Mouse (Mus musculus) liver, embryonic 15.5 days (tissue): ENCODE data around the gene 4930402F06Rik. TPM values are rescaled to one million over a fixed set of nuclear protein-coding genes. Genes with fewer than 3 reads are reported as not detected.

ENCODE experiments used
- ATAC-seq: fragments of 200-750 bp; cut with Nextera tagmentation; 2 replicates; pipeline ENCODE4 v1.8.0; 2017; ENCODE audit warnings: moderate number of reproducible peaks, mild to moderate bottlenecking, moderate library complexity; ENCODE audit not compliant: insufficient read depth
- H3K27ac ChIP-seq: fragments of 300-500 bp; sonication (generic); replicated peaks from 2 replicates; pipeline ENCODE4 v1.5.1; 2015; ENCODE audit warnings: mild to moderate bottlenecking, inconsistent platforms
- H3K27me3 ChIP-seq: fragments of 300-500 bp; sonication (generic); 2 replicates; pipeline ENCODE4 v1.6.1; 2015; ENCODE audit warnings: mild to moderate bottlenecking, inconsistent platforms
- H3K36me3 ChIP-seq: fragments of 300-500 bp; sonication (generic); replicated peaks from 2 replicates; pipeline ENCODE4 v1.6.1; 2015; ENCODE audit warnings: moderate library complexity, mild to moderate bottlenecking, inconsistent platforms
- H3K4me1 ChIP-seq: fragments of 300-500 bp; sonication (generic); replicated peaks from 2 replicates; pipeline ENCODE4 v1.6.1; 2015; ENCODE audit warnings: inconsistent platforms
- H3K4me2 ChIP-seq: fragments of 300-500 bp; sonication (generic); 2 replicates; pipeline ENCODE4 v1.6.1; 2015; ENCODE audit warnings: moderate library complexity, mild to moderate bottlenecking, inconsistent platforms
- H3K4me3 ChIP-seq: fragments of 300-500 bp; sonication (generic); replicated peaks from 2 replicates; pipeline ENCODE4 v1.5.1; 2015; ENCODE audit warnings: mild to moderate bottlenecking, inconsistent platforms
- H3K9ac ChIP-seq: fragments of 300-500 bp; sonication (generic); 2 replicates; pipeline ENCODE4 v1.6.1; 2015; ENCODE audit warnings: moderate library complexity, mild to moderate bottlenecking, inconsistent platforms
- H3K9me3 ChIP-seq: fragments of 300-500 bp; sonication (generic); replicated peaks from 2 replicates; pipeline ENCODE4 v1.6.1; 2016; ENCODE audit warnings: inconsistent platforms
- WGBS: fragments of 180-500 bp; shearing (Covaris S2); methylation state at CpG from one replicate; pipeline ENCODE4 v1.1.7; 2015; ENCODE audit warnings: mixed read lengths; ENCODE audit not compliant: insufficient replicate concordance; 5-methylcytosine and 5-hydroxymethylcytosine counted together
- polyA plus RNA-seq: library from polyadenylated mRNA; unstranded; fragments of >200 nt; fragmentation: Nextera tagmentation; extraction: Ambion mirVana; gene quantifications from 2 replicates; pipeline ENCODE4 v1.2.1, GENCODE M21; 2015

Gene 4930402F06Rik
- polyA plus RNA-seq, 1 experiment from 2014 or later = not detected

DNA sequence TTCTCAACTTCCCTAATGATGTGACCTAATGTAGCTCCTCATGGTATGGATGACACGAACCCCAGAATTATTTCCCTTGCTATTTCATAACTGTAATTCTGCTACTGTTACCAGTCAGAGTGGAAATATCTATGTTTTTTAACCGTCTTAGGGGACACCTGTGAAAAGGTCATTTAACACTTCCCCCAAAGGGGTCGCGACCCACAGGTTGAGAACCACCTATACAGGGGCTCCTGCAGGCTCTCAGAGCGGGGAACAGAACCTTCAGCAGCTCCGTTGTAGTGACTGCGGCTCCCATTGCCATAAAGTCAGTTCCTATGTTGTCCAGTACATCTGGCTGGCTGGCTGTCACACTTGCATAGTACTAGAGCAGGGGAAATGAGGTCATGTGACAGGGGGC lies 3.8 kb upstream of the 4930402F06Rik start:
- Histone ChIP-seq H3K4me3 (no peak overlapping the region), H3K9ac (no peak overlapping the region), H3K9me3 (no peaks in the 10 kb centered on the region), H3K27ac (no peak overlapping the region), H3K4me1 (peaks cover 6% of the 10 kb centered on the region; the same call in 1 of the 2 replicates), H3K27me3 (peaks cover 3% of the 10 kb centered on the region; the same call in 1 of the 2 replicates), H3K4me2 (no peak overlapping the region), H3K36me3 (peaks cover 25% of the 10 kb centered on the region)
- no peak for ATAC-seq
- WGBS = 81% methylated on average over 7 of the region's 7 CpGs

DNA sequence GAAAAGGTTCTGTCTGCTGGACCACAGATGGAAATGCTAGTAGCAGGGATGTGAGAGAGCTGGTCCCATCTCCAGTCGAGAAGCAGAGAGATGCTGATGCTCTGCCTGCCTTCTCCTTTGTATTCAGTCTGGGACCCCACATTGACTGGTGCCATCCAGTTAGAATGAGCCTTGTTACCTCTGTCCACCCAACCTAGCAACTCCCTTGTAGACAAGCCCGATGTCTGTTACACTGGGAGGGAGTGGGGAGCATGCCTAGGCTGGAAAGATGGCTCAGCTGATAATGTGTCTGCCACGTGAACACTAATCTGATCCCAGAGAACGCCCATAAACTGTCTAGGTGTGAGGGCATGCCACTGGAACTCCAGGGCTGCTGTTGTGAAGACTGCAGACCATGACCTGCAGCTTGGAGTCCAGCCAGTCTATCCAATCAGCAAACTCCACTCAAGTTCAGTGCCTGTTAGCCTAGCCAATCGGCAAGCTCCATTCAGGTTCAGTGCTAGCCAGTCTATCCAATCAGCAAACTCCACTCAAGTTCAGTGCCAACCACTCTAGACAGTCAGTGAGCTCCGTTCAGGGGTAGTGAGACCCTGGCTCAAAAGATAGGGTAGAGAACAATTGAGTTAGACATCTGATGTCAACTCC lies 1.3 kb upstream of the 4930402F06Rik start:
- Histone ChIP-seq H3K36me3 (peaks cover 24% of the 10 kb centered on the region), H3K4me2 (no peak overlapping the region), H3K9me3 (no peaks in the 10 kb centered on the region), H3K9ac (no peak overlapping the region), H3K4me1 (peaks cover 6% of the 10 kb centered on the region; the same call in 1 of the 2 replicates), H3K27ac (no peak overlapping the region), H3K4me3 (no peak overlapping the region), H3K27me3 (peaks cover 4% of the 10 kb centered on the region)
- WGBS = 54% methylated on average over 6 of the region's 6 CpGs
- ATAC-seq = no peak

DNA sequence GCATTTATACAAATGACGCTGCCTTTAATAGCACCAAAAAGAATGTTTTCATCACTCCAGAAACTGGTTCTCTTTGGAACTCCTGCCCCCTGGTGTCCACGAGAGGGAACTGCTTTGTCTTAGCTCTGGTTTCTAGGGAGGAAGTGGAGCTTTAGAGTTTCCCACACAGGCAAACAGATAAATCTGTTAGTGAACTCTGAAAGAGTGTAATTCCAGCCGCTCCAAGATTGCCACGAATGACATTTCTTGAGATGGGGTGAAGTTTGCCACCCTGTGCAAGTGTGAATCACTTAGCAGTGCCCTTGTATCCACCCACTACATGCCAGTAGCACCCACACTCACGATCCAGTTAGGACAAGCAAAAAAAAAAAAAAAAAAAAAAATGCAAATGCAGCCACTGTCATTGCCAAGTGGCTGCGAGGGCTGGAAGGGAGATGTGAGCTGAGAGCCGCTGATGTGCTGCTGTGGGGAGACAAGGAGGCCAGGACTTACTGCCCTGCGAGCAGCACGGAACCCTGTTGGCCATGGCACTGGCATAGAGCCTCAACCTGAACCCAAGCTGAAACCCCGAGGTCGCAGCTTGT lies 707 bp upstream of the 4930402F06Rik start:
- WGBS = 43% methylated on average over 11 of the region's 11 CpGs
- no peak overlapping the region for H3K4me3 ChIP-seq
- H3K36me3 ChIP-seq = peaks cover 19% of the 10 kb centered on the region
- H3K9ac ChIP-seq = no peak overlapping the region
- H3K27me3 ChIP-seq = peaks cover 9% of the 10 kb centered on the region
- no peaks in the 10 kb centered on the region for H3K9me3 ChIP-seq
- H3K27ac ChIP-seq = no peak overlapping the region
- no peak for ATAC-seq
- H3K4me2 ChIP-seq = no peak overlapping the region
- H3K4me1 ChIP-seq = peaks cover 6% of the 10 kb centered on the region; the same call in 1 of the 2 replicates

DNA sequence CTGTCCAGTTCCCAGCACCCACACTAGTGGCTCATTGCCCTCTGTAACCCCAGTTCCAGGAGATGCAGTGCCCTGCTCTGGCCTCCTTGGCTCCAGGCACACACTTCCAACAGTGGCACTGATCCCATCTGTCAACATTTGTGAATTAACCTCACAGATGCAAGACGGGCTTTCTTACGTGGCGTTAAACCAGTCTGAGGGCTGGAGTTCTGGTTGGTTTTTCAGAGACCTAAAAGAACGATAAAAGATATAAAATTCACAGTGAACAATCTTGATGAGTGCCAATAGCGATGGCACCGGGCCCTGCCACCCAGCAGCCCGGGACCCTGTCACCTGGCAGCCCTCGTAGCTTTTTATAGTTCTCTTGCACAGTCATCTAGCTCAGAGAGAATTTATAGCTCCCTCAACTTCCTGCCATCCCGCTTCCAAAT lies 11.5 kb downstream of the 4930402F06Rik start:
- no peak overlapping the region for H3K9ac ChIP-seq
- H3K4me3 ChIP-seq = no peak overlapping the region
- 60% methylated on average over 9 of the region's 9 CpGs for WGBS

DNA sequence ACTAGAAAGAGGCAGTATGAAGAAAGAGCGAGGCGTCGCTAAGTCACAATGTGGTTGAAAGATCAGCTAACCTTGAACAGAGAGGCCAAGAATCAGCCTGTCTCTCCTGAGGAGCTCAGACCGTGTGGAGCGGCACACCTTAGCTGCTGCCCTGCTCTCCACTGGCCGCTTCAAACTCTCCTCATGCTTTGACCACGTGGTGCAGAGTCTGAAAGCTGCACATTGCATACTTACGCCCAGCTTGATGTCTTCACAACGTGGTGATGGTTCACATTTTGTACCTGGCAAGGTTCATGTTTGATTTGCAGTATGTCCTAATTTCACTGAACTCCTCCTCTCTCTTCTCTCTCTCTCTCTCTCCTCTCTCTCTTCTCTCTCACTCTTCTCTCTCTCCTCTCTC lies 17.7 kb downstream of the 4930402F06Rik start:
- Histone ChIP-seq H3K4me1 (no peaks in the 10 kb centered on the region), H3K36me3 (no peaks in the 10 kb centered on the region), H3K27me3 (no peaks in the 10 kb centered on the region), H3K27ac (no peak overlapping the region), H3K9ac (no peak overlapping the region), H3K4me2 (no peak overlapping the region), H3K4me3 (no peak overlapping the region), H3K9me3 (no peaks in the 10 kb centered on the region)
- ATAC-seq = no peak
- WGBS = 66% methylated on average over 9 of the region's 9 CpGs

More for the DNA sequence above, 11.5 kb downstream of the 4930402F06Rik start:
- Histone ChIP-seq H3K9me3 (no peaks in the 10 kb centered on the region), H3K36me3 (no peaks in the 10 kb centered on the region), H3K4me2 (no peak overlapping the region), H3K27ac (no peak overlapping the region), H3K4me1 (no peaks in the 10 kb centered on the region), H3K27me3 (no peaks in the 10 kb centered on the region)
- ATAC-seq = no peak

DNA sequence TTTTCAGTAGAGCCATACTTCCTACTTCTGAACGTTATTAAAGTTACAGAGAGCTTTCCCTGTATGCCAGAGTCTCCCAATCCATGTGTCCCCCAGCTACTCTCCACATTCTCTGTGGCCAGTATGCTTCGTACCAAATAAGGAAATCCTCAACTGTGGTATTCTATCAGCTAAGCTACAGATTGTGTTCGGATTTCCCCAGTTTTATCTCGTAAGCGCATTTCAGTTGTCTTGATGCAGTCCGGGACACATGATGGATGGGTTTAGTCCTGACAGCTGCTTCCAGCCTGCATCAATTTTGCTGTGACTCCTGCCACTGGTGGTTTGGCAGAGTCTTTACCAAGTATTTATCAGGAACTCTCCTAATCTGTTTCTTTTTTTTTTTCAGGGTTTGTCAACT lies 19.4 kb downstream of the 4930402F06Rik start:
- WGBS = 10% methylated on average over 6 of the region's 6 CpGs
- no peak for ATAC-seq

DNA sequence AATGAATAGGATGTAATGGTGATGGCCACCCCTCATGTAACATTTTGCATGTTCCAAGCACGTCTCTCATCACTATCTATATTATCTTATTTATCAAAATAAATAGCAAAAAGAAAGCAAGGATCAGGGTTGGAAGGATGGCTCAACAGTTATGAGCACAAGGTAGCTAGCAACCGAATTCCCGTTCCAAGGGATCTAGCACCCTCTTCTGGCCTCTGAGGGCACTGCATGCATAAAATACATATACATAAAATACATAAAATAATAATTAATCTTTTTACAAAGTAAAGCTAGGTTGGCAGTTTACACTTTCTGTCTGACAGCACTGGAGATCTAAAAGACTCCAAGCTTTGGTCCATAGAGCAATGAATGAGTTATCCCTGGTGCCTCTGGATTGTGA lies 24.0 kb downstream of the 4930402F06Rik start:
- Histone ChIP-seq H3K4me3 (no peak overlapping the region), H3K4me2 (no peak overlapping the region)

More for the DNA sequence above, 19.4 kb downstream of the 4930402F06Rik start:
- H3K27ac ChIP-seq = no peak overlapping the region
- no peak overlapping the region for H3K9ac ChIP-seq
- H3K4me3 ChIP-seq = no peak overlapping the region
- no peaks in the 10 kb centered on the region for H3K4me1 ChIP-seq
- H3K9me3 ChIP-seq = no peaks in the 10 kb centered on the region
- H3K36me3 ChIP-seq = no peaks in the 10 kb centered on the region
- no peaks in the 10 kb centered on the region for H3K27me3 ChIP-seq
- H3K4me2 ChIP-seq = no peak overlapping the region

DNA sequence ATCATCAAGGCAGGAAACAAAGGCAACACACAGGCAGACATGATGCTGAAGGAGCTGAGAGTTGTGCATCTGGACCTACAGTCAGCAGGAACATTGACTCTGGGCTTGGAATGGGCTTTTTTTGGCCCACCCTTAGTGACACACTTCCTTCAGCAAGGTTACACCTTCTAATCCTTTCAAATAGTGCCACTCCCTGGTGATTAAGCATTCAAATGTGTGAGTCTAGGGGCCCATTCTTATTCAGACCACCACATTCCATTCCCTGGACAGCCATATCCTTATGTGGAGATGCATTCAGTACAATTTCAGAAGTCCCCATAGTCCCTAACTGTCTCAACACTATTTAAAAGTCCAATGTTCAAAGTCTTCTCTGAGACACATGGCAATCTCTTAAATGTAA lies 26.3 kb downstream of the 4930402F06Rik start:
- no peak overlapping the region for H3K9ac ChIP-seq
- H3K4me1 ChIP-seq = no peaks in the 10 kb centered on the region
- no peak overlapping the region for H3K4me3 ChIP-seq
- no peak overlapping the region for H3K4me2 ChIP-seq
- H3K36me3 ChIP-seq = no peaks in the 10 kb centered on the region
- no peaks in the 10 kb centered on the region for H3K27me3 ChIP-seq
- no peak for ATAC-seq
- no peaks in the 10 kb centered on the region for H3K9me3 ChIP-seq
- H3K27ac ChIP-seq = no peak overlapping the region

More for the DNA sequence above, 24.0 kb downstream of the 4930402F06Rik start:
- no peak for ATAC-seq
- Histone ChIP-seq H3K4me1 (no peaks in the 10 kb centered on the region), H3K9me3 (no peaks in the 10 kb centered on the region), H3K27ac (no peak overlapping the region), H3K36me3 (no peaks in the 10 kb centered on the region), H3K9ac (no peak overlapping the region), H3K27me3 (no peaks in the 10 kb centered on the region)
- WGBS = 11% methylated on average over 3 of the region's 3 CpGs

DNA sequence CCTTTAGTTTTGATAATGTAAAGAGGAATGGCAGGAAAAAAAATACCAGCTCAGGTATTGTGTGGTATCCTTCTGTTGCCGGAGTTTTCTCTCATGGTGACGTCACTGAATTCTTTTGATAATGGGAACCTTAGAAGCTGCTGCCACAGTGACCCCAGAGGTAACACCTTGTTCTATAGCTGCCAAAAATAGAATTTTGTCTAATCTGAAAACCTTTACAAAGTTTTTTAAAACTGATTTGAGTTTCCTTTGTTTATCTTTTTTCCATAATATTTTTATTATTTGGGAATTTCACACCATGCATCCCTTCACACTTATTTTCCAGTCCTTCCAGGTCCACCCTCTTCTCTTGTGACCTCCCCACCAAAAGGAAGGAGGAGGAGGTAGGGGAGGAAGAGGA lies 29.3 kb downstream of the 4930402F06Rik start, which contains the start of gene 4930568D16Rik:
Gene 4930568D16Rik, minus strand, starts transcription at position 101 of the 400 bp plus-strand sequence.
- Histone ChIP-seq H3K4me2 (no peak within 1 kb of the TSS), H3K36me3 (no peaks in the 10 kb centered on the region), H3K27me3 (0 out of 2 replicates have a peak, but pooled peaks cover 2% of the 10 kb centered on the region), H3K4me3 (no peak within 1 kb of the TSS), H3K9ac (no peak within 1 kb of the TSS), H3K9me3 (no peaks in the 10 kb centered on the region), H3K4me1 (no peaks in the 10 kb centered on the region), H3K27ac (no peak within 1 kb of the TSS)
- WGBS = 69% methylated on average over 2 of the region's 2 CpGs
- ATAC-seq = no peak

DNA sequence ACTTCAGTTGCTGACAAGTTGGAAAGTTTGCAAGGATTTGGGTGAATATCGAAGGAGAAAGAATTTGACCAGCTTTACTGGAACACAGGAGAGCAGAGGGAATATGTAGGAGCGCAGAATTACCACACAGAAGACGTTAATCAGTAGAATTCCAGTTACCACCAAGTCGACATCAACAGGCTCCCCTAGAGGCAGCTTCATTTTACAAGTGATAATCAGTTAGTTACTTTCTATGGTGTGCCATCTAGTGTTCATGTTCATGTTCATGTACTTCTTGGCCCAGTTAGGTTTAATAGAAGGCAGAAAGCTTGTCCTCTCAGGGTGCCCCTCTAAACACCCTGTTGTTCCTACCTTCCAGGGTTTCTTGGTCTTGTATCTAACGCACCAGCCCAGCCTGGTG lies 47.8 kb downstream of the 4930402F06Rik start:
- Histone ChIP-seq H3K27me3 (peaks cover 18% of the 10 kb centered on the region), H3K9ac (no peak overlapping the region), H3K36me3 (no peaks in the 10 kb centered on the region), H3K27ac (no peak overlapping the region), H3K4me3 (no peak overlapping the region), H3K4me1 (peaks cover 13% of the 10 kb centered on the region), H3K4me2 (no peak overlapping the region), H3K9me3 (no peaks in the 10 kb centered on the region)
- ATAC-seq = 0 out of 2 replicates have a peak, but pooled peaks have one; percentile 54
- 28% methylated on average over 5 of the region's 5 CpGs for WGBS

DNA sequence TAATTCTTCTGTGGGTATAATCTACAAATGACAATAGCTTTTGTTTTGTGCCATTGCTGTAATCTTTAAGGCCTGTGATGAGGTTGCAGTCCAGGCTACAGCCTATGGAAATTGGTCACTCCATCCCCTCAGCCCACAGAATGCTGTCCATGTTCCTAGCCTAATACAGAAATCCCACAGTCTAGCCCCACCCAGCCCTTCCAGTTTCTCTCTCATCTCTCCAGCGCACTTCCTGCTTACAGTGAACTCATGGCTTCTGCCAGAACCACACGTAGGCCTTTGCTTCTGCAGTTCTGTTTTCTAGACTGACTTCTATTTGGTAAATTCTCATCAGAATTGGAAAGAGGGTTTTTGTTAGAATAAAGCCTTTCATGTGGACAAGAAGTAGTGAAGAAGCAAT lies 51.0 kb downstream of the 4930402F06Rik start:
- no peak for ATAC-seq
- Histone ChIP-seq H3K27me3 (peaks cover 8% of the 10 kb centered on the region; the same call in 1 of the 2 replicates), H3K9me3 (no peaks in the 10 kb centered on the region), H3K27ac (no peak overlapping the region), H3K4me3 (no peak overlapping the region), H3K4me2 (no peak overlapping the region), H3K9ac (no peak overlapping the region), H3K4me1 (peaks cover 18% of the 10 kb centered on the region), H3K36me3 (no peaks in the 10 kb centered on the region)
- WGBS = 38% methylated on average over 2 of the region's 2 CpGs
